Mouse (Mus musculus): Measurements from ENCODE around the gene Slc35b3.

The Slc35b3 gene

DNA sequence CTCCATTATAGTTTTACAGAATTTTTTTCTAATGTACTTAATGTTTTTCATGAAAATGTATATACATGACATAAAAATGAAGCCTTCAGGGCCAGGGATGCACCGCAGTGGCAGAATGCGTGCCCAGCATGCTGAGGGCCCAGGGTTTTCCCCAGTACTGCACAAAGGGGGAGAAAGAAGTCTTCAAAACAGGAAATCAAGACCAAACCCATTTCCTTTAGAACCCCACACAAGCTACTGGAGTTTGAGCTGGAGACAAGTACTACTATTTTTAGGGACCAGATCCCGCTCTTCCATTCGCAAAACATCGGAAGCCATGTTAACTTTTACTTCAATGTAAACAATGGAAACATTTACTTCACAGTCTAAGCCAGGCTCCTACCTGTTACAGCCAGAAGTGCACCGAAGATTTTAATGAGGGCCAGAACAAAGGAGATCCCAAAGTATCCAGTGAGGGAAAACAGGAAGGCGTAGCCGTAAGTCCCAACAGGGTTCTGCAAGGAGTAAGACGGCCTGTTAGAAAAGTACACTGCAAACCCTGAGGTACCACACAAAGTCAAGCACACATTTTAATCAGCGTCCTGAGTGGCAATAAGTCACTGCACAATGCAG, 23.7 kb downstream of the Slc35b3 start:
- WGBS: 78% methylated on average over 10 of the region's 10 CpGs

DNA sequence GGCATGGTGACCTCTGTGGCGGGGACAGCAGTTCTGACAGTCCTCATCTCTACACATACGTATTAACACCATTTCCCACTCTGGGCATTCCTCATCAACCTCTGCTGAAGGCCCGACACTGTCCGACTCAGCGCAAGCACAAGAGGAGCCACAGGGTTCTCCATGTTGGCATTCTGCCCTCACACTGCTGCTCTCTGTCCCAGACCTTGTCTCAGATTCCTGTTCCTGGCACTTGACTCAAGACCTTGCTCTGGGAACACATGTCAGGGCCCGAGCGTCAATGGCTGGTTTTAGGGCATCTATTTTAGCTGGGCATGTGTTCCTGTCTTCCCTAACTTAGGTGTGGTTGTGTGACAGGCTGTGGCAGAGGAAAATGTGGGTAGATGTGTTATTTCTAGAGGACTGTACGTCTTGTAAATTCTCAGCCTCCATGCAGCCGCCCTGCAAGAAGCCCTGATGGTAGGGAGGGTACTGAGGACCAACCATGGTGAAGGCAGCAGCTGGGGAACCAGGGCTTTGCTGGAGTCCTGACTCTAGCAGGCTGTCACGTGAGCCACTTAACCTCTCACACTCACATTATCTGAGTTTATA, 24.7 kb downstream of the Slc35b3 start:
- 84% methylated on average over 10 of the region's 10 CpGs for WGBS

DNA sequence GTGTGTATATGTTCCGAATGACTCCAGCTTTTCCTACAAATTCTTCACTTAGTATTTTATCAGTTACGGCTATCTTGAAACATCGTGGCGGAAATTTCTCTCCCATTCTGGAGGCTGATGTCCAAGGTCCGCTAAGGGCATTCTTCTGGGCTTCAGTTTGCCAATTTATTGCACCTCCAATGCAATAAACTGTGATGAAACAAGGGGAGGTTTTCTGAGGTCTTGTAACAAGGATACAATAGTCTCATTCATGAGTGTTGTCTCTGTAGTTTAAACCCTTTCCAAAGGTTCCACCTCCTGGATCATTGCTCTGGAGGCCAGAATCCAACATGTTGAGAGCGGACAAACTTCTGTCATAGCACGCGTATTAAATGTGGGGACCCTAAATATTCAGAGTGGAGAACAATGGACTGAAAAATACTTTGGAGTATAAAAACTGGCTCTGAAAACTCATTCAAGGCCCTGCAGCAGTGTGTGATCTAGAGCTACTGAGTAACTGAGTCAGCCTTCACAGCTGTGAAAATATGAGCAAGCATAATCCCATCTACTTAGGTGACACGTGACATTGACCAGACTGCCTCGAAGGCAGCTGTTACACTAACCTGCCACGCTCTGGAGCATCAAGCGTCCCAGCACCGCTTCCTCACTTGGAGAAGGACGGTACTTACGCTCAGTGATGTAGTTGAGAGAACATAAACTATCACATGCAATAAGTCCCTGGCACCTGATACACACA, 30.7 kb downstream of the Slc35b3 start:
- 94% methylated on average over 15 of the region's 15 CpGs for WGBS

DNA sequence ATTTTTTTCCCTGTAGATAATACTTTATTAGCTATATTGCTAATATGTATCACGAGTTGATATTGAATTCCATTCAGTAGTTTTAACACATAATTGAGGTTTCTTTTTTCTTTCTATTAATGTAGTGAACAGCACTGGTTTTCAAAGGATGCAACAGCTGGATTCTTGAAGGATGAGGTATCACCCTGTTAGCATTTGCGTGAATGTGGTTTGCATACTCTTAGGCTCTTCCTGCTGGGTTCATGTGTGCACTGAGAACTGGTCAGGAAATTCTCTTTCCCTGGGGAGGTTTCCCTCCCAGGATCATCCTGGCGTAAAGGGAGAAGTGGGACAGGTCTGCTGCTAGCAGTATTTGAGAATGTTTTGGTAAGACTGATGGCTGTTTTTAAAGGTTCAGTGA, 38.0 kb downstream of the Slc35b3 start:
- WGBS: 80% methylated on average over 3 of the region's 3 CpGs

DNA sequence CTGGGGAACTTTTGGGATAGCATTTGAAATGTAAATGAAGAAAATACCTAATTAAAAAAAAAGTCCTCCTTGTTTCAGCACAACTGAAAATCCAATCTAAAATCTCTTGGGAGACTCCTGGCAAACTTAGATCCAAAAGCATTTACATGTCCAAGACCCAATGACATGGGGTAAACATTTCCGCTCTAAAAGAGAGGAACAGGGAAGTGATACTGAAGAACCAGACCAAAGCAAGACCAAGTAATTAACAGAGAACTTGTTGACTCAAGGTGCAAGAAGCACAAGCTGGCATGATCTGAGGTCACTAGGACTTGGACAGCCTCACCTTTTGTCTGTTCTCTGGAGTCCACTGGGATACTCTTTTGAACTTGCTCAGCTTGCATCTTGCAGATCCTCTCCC, 39.4 kb downstream of the Slc35b3 start:
- 76% methylated on average over 1 of the region's 1 CpGs for WGBS

DNA sequence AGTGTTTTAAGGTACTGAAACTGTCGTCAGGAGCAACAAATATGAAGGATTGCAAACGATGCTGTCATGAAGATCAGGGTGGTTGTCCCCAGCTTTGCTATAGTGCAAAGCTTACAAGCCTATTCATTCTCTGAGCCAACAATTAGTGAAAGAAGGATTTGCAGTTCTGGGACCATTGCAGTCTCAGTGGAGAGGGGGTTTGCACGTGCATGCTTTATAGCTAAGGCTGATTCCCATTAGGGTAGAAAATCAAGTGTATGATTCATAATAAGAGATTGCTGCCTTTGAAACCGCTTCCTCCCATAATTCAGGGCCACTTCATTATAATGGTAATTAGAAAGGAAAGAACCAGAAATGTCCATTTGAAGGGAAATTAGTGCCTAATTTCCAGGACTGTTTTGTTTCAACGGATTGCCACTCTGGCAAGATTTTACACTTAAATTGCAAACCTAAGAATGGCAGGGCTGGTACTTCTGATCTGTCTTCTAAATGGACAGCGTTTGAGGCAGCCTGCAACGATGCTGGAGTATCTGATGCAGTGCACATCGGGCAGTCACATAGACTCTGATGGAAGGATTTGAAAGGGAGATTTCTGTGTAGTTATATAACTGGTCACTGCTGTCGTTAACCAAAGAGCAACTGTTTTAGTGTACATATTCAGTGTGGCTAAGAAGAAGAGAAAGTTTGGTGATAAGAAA, 42.3 kb downstream of the Slc35b3 start:
- 53% methylated on average over 9 of the region's 9 CpGs for WGBS

DNA sequence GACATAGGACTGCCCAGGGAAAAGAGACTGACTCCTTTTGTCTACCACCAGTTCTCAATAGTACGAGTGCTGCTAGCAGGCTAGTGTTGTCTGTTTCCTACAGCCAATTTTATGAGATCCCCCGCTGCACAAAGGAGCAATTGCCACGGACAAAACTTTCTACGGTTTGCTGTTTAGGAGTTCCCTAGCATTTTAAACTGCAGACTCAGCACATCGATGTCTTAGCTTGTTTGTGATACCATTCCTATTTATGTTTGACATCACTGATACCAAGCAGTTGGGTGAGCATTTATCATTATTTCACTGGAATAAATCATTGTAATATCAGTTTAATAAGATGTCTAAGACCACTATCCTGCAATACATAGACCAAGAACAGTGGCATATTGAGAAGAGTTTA, 43.1 kb downstream of the Slc35b3 start:
- 81% methylated on average over 5 of the region's 5 CpGs for WGBS

DNA sequence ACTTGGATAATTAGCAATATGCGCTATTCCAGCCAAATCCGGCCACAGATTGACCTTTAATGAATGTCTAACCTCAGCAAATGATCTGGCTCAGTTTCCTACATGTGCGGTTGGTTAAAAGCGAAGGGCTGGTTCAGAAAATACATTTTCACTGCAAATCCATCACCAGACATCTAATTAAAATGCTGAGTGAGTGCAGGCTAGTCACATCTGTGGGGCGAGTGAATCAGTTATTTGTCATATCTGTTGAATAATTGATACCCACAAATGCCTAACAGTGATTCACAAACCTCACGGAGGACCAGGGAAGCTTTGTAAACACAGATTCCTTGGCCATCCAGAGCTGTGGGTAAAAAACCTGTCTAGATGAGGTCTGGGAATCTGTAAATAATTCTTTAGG, 45.9 kb downstream of the Slc35b3 start:
- 58% methylated on average over 6 of the region's 6 CpGs for WGBS

DNA sequence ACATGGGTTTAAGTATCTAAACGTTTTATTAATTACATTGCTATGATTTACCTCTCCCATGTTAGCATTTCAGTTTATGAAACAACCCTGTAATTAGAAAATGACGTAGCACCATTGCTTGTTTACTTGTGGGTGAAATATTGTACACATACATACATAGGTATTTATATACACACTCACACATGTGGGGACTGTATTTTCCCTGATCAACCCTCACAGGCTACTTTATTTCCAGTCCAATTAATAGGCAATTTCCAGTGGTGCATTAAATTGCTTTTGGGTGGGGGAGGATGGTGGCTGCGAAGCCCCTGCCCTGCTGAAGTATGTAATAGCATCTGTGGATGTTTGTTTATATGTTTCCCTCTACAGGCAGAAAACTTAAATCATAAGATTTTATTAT, 68.3 kb downstream of the Slc35b3 start:
- 76% methylated on average over 3 of the region's 3 CpGs for WGBS

All from cerebral cortex, adult 2 months (tissue).